Mouse (Mus musculus): Measurements from ENCODE around the gene Mlst8. TPM values are rescaled to one million over a fixed set of nuclear protein-coding genes. Genes with fewer than 3 reads are reported as not detected.
A peak's percentile ranks its signal among the peaks of the same experiment; 100 is the strongest.

The Mlst8 gene
- total and polyA plus RNA-seq, 3 experiments: 7.0 to 17.2 (median 7.1) TPM

DNA sequence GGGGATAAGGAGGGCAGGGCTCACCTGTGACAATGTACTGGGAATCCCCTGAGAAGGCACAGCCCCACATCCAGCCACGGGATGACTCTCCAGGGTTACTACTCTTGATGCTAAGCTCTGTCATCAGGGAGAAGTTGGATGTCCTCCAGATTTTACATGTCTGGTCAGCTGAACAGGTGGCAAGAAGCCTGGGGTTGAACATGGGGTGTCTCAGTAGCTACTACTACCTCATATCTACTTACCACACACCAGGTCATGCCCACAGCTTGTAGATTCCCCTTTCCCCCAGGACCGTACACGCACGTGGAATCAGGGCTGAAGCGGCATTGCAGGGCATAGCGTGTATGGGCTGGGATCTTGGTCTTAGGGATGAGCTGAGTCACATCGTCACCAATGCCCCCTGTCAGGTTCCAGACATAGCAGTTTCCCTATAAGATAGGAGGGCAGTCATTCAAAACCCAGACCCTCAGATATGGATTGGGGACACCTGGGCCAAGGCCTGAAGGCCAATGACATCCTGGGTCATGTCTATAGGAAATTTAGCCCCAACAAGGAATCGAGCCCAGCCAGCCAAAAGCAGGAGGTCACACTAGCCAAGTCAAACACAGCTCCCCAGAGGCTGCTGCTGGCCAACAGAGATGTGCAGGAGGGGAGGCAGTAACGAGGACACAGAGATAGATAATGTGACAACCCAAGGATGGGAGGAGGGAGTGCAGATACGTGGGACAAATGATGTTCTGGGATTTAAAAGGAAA is 2.7 kb downstream of the Mlst8 start:
- DNase-seq (ENCODE audit: low spot score): no peak
- Histone ChIP-seq H3K4me1 (ENCODE audit: insufficient read depth, low read depth, low read length) (peaks cover 74% of the 10 kb centered on the region), H3K27me3 (ENCODE audit: insufficient read depth, low read length) (no peaks in the 10 kb centered on the region), H3K36me3 (replicated peaks) (peaks cover 69% of the 10 kb centered on the region), H3K9me3 (replicated peaks) (no peaks in the 10 kb centered on the region), H3K4me3 (ENCODE audit: low read depth, low read length) (no peak overlapping the region)
- TF ChIP-seq TAL1 (conservative IDR thresholded peaks at IDR 0.05; ENCODE audit: low read depth, low read length): no peak
- no peak for TF ChIP-seq GATA2 (IDR thresholded peaks at IDR 0.05; ENCODE audit: borderline replicate concordance, low read depth, low read length)
- no peak for TF ChIP-seq CTCF (IDR thresholded peaks at IDR 0.05; ENCODE audit: low read depth, low read length)
- no peak for TF ChIP-seq POLR2AphosphoS5 (IDR thresholded peaks at IDR 0.05; ENCODE audit: insufficient replicate concordance, low read depth, low read length)
- no peak for ATAC-seq (ENCODE audit: extremely low read depth, insufficient number of reproducible peaks, low FRiP score, poor library complexity, severe bottlenecking)

DNA sequence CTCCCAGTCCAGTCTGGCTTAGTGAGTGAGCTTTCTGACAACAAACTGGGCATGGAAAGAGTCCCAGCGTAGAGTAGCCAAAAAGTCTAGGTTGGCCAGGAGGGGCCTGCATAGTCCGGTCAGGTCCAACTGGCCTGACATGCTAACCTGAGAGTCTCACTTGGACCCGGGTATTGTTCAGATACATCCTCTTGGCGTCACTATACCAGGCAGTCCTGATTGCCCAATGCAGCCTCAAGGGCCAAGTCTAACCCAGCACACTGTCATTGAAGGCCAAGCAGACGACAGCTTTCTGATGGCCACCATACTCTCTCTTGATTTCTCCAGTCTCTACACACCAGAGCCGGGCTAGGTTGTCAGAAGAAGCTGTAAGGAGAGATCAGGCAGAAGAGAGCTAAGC is 3.3 kb downstream of the Mlst8 start:
- no peak for TF ChIP-seq GATA1 (IDR thresholded peaks at IDR 0.05; ENCODE audit: borderline replicate concordance, low read length)
- TF ChIP-seq CTCF (IDR thresholded peaks at IDR 0.05; ENCODE audit: low read depth, low read length): no peak
- no peak for TF ChIP-seq TAL1 (conservative IDR thresholded peaks at IDR 0.05; ENCODE audit: low read depth, low read length)
- no peak for TF ChIP-seq POLR2AphosphoS5 (IDR thresholded peaks at IDR 0.05; ENCODE audit: insufficient replicate concordance, low read depth, low read length)
- no peak for TF ChIP-seq GATA2 (IDR thresholded peaks at IDR 0.05; ENCODE audit: borderline replicate concordance, low read depth, low read length)
- no peaks in the 10 kb centered on the region for H3K27me3 ChIP-seq (ENCODE audit: insufficient read depth, low read length)
- no peak overlapping the region for H3K4me3 ChIP-seq (ENCODE audit: low read depth, low read length)
- H3K4me1 ChIP-seq (ENCODE audit: insufficient read depth, low read depth, low read length): peaks cover 80% of the 10 kb centered on the region
- ATAC-seq (ENCODE audit: extremely low read depth, insufficient number of reproducible peaks, low FRiP score, poor library complexity, severe bottlenecking) (no peak), DNase-seq (ENCODE audit: low spot score) (no peak)
- no peaks in the 10 kb centered on the region for H3K9me3 ChIP-seq (replicated peaks)
- peaks cover 74% of the 10 kb centered on the region for H3K36me3 ChIP-seq (replicated peaks)

DNA sequence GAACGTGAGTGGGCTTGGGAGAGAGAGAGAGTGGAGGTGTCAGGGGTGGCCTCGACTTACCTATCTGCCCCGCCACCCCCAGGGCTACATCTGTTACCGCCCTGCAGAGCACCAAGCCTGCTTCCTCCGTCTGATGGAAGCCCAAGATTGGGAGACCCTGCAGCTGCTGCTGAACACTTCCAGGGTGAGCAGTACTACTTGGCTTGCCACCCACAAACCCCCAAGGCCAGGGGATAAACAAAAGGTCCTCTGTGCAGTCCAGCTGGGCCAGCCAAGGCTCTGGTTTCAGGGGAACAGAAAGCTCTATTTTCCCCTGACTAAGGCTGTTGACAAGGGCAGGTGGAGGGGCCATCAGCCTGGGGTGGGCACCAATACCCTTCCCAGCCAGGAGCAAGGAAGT is 4.3 kb downstream of the Mlst8 start:
- H3K4me1 ChIP-seq (ENCODE audit: insufficient read depth, low read depth, low read length): peaks cover 70% of the 10 kb centered on the region
- ATAC-seq (ENCODE audit: extremely low read depth, insufficient number of reproducible peaks, low FRiP score, poor library complexity, severe bottlenecking): no peak
- H3K27me3 ChIP-seq (ENCODE audit: insufficient read depth, low read length): no peaks in the 10 kb centered on the region
- no peaks in the 10 kb centered on the region for H3K9me3 ChIP-seq (replicated peaks)
- no peak for DNase-seq (ENCODE audit: low spot score)
- no peak overlapping the region for H3K4me3 ChIP-seq (ENCODE audit: low read depth, low read length)
- H3K36me3 ChIP-seq (replicated peaks): peaks cover 74% of the 10 kb centered on the region
- TF ChIP-seq TAL1 (conservative IDR thresholded peaks at IDR 0.05; ENCODE audit: low read depth, low read length): no peak
- TF ChIP-seq CTCF (IDR thresholded peaks at IDR 0.05; ENCODE audit: low read depth, low read length): no peak
- TF ChIP-seq POLR2AphosphoS5 (IDR thresholded peaks at IDR 0.05; ENCODE audit: insufficient replicate concordance, low read depth, low read length): no peak; the same call in 1 of the 2 replicates
- no peak for TF ChIP-seq GATA2 (IDR thresholded peaks at IDR 0.05; ENCODE audit: borderline replicate concordance, low read depth, low read length)
- no peak for TF ChIP-seq GATA1 (IDR thresholded peaks at IDR 0.05; ENCODE audit: borderline replicate concordance, low read length)

DNA sequence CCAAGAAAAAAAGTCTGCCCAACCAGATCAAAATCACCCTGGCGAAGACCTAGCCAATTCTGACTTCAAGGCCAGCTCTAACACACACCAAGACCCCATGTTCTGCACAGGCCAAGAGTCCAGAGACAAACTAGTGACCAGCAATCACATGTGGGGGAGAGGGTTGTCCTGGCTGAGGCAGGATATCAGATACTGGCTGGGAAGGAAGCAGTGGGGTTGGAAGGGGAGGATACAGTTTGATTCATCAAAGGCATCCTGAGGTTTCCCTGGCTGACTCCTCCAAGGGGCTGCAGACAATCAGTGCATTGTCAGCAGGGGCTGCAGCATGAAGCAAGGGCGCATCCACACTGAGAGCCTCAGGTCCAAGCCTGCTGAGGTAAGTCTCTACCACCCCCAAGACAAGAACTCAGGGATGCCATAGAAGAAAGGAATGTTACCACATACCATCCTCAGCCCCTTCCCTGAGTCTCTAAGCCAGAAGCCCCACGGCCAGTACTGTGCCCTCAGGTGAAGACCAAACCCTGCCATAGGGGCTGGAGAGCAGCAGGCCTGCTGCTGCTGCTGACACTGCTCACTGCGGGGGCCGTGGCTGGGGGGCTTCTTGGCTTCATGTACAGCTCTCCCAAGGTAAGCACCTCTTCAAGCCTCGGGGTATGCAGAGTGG is 5.1 kb downstream of the Mlst8 start, which contains the start of gene Bricd5:
TSS of gene Bricd5 (plus strand) at position 273 of the 664 bp plus-strand sequence.
- TF ChIP-seq GATA2 (IDR thresholded peaks at IDR 0.05; ENCODE audit: borderline replicate concordance, low read depth, low read length) (no peak), POLR2AphosphoS5 (IDR thresholded peaks at IDR 0.05; ENCODE audit: insufficient replicate concordance, low read depth, low read length) (0 out of 2 replicates have a peak, but pooled peaks have one; percentile 20)
- Histone ChIP-seq H3K36me3 (replicated peaks) (peaks cover 74% of the 10 kb centered on the region), H3K4me1 (ENCODE audit: insufficient read depth, low read depth, low read length) (peaks cover 70% of the 10 kb centered on the region), H3K27me3 (ENCODE audit: insufficient read depth, low read length) (no peaks in the 10 kb centered on the region), H3K4me3 (ENCODE audit: low read depth, low read length) (peak within 1 kb of the TSS; percentile 100), H3K9me3 (replicated peaks) (no peaks in the 10 kb centered on the region)
- ATAC-seq (ENCODE audit: extremely low read depth, insufficient number of reproducible peaks, low FRiP score, poor library complexity, severe bottlenecking) (no peak), DNase-seq (ENCODE audit: low spot score) (no peak)

DNA sequence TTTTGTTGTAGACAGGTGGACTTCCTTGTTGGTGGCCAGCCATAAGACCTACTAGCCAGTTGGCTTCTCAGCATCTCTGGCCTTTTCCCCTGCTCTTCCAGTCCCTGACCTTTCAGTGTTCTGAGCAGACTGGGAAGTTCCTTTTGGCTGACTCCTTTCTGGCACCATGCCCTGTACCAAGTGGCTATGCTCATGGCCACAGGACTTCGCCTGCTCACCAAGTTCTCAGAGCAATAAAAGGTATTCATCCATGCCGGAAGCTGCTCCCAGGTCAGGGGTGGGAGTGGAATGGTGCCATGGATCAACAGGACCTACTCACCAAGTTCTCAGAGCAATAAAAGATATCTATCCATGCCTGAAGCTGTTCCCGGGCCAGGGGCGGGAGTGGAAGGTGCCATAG is 6.4 kb downstream of the Mlst8 start:
- TF ChIP-seq POLR2AphosphoS5 (IDR thresholded peaks at IDR 0.05; ENCODE audit: insufficient replicate concordance, low read depth, low read length): no peak
- no peak for TF ChIP-seq CTCF (IDR thresholded peaks at IDR 0.05; ENCODE audit: low read depth, low read length)
- TF ChIP-seq GATA1 (IDR thresholded peaks at IDR 0.05; ENCODE audit: borderline replicate concordance, low read length): no peak
- no peak for TF ChIP-seq TAL1 (conservative IDR thresholded peaks at IDR 0.05; ENCODE audit: low read depth, low read length)
- no peak for TF ChIP-seq GATA2 (IDR thresholded peaks at IDR 0.05; ENCODE audit: borderline replicate concordance, low read depth, low read length)
- peaks cover 71% of the 10 kb centered on the region for H3K36me3 ChIP-seq (replicated peaks)
- peak overlapping the region; percentile 100 for H3K4me3 ChIP-seq (ENCODE audit: low read depth, low read length)
- H3K4me1 ChIP-seq (ENCODE audit: insufficient read depth, low read depth, low read length): peaks cover 64% of the 10 kb centered on the region
- no peaks in the 10 kb centered on the region for H3K27me3 ChIP-seq (ENCODE audit: insufficient read depth, low read length)
- DNase-seq (ENCODE audit: low spot score) (no peak), ATAC-seq (ENCODE audit: extremely low read depth, insufficient number of reproducible peaks, low FRiP score, poor library complexity, severe bottlenecking) (no peak)
- H3K9me3 ChIP-seq (replicated peaks): no peaks in the 10 kb centered on the region

DNA sequence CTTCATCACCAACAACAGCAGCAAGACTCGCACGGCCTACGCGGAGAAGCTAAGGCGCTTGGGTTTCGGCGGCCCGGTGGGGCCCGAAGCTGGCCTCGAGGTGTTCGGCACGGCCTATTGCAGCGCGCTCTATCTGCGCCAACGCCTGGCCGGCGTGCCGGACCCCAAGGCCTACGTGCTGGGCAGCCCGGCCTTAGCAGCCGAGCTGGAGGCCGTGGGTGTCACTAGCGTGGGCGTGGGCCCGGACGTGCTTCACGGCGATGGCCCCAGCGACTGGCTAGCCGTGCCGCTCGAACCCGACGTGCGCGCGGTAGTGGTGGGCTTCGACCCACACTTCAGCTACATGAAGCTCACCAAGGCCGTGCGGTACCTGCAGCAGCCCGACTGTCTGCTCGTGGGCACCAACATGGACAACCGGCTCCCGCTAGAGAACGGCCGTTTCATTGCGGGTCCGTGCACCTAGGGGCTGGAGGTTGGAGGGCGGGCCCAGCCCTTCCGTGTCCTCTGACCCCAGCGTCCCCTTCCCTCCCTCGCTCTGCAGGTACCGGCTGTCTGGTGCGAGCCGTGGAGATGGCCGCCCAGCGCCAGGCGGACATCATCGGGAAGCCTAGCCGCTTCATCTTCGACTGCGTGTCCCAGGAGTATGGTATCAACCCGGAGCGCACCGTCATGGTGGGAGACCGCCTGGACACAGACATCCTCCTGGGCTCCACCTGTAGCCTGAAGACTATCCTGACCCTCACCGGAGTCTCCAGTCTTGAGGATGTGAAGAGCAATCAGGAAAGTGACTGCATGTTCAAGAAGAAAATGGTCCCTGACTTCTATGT is 8.0 kb downstream of the Mlst8 start:
- DNase-seq (ENCODE audit: low spot score) (no peak), ATAC-seq (ENCODE audit: extremely low read depth, insufficient number of reproducible peaks, low FRiP score, poor library complexity, severe bottlenecking) (no peak)
- H3K9me3 ChIP-seq (replicated peaks): no peaks in the 10 kb centered on the region
- H3K36me3 ChIP-seq (replicated peaks): peaks cover 67% of the 10 kb centered on the region
- TF ChIP-seq CTCF (IDR thresholded peaks at IDR 0.05; ENCODE audit: low read depth, low read length) (no peak), POLR2AphosphoS5 (IDR thresholded peaks at IDR 0.05; ENCODE audit: insufficient replicate concordance, low read depth, low read length) (no peak), TAL1 (conservative IDR thresholded peaks at IDR 0.05; ENCODE audit: low read depth, low read length) (no peak), GATA2 (IDR thresholded peaks at IDR 0.05; ENCODE audit: borderline replicate concordance, low read depth, low read length) (no peak), GATA1 (IDR thresholded peaks at IDR 0.05; ENCODE audit: borderline replicate concordance, low read length) (no peak)
- no peaks in the 10 kb centered on the region for H3K27me3 ChIP-seq (ENCODE audit: insufficient read depth, low read length)
- peak overlapping the region; percentile 100 for H3K4me3 ChIP-seq (ENCODE audit: low read depth, low read length)
- peaks cover 49% of the 10 kb centered on the region for H3K4me1 ChIP-seq (ENCODE audit: insufficient read depth, low read depth, low read length)
